Mouse (Mus musculus): ENCODE results near the gene Olfr1330.
"Not testable (repeated sequence)": the region's sequence is repeated elsewhere in the genome, so short reads cannot be mapped to it uniquely, and the experiment has no call there.

Olfr1330 gene

GRCm38 (mm10) chr4:118888297-118888696 is at the start of gene Olfr1330:
Gene Olfr1330 (plus strand): TSS chr4:118888597.
- DNase-seq (ENCODE audit: low spot score in 2 of 2) = no peak

- no peak for DNase-seq (ENCODE audit: low spot score in 2 of 2)
Measured at GRCm38 (mm10) chr4:118861791-118862190, 26.6 kb upstream of the Olfr1330 start.

GRCm38 (mm10) chr4:118862704-118863103 is 25.7 kb upstream of the Olfr1330 start:
- no peak for DNase-seq (ENCODE audit: low spot score in 2 of 2)

GRCm38 (mm10) chr4:118864349-118864748 is 24.0 kb upstream of the Olfr1330 start, which contains the start of gene Olfr1331:
Gene Olfr1331 (plus strand): TSS chr4:118864649.
- no peak for DNase-seq (ENCODE audit: low spot score in 2 of 2)

- DNase-seq (ENCODE audit: low spot score in 2 of 2) = no peak
Measured at GRCm38 (mm10) chr4:118867566-118867965, 20.8 kb upstream of the Olfr1330 start.

GRCm38 (mm10) chr4:118901981-118902380 is 13.6 kb downstream of the Olfr1330 start:
- DNase-seq (ENCODE audit: low spot score in 2 of 2) = no peak

GRCm38 (mm10) chr4:118917365-118917764 is 29.0 kb downstream of the Olfr1330 start, which contains the start of gene Olfr1329:
Gene Olfr1329 (minus strand): TSS chr4:118917465.
- DNase-seq (ENCODE audit: low spot score in 2 of 2) = not testable (repeated sequence)

- DNase-seq (ENCODE audit: low spot score in 2 of 2) = not testable (repeated sequence)
Measured at GRCm38 (mm10) chr4:118931326-118931725, 42.9 kb downstream of the Olfr1330 start.

- DNase-seq (ENCODE audit: low spot score in 2 of 2) = no peak
Measured at GRCm38 (mm10) chr4:118938512-118938911, 50.1 kb downstream of the Olfr1330 start, which contains the start of gene Olfr1328. Gene Olfr1328 (minus strand): TSS chr4:118938612.
